Mouse (Mus musculus) stomach, embryonic 15.5 days (tissue): ENCODE measurements around the gene Gm7168. TPM values are rescaled to one million over a fixed set of nuclear protein-coding genes. Genes with fewer than 3 reads are reported as not detected.

Experiments
- polyA plus RNA-seq: library from polyadenylated mRNA; unstranded; fragments of >200 nt; fragmentation: Nextera tagmentation; extraction: Ambion mirVana; gene quantifications from 2 replicates; pipeline ENCODE4 v1.2.1, GENCODE M21; 2015

The Gm7168 gene
- polyA plus RNA-seq, 1 experiment from 2014 or later: not detected

Other genes starting within 250 kb of the Gm7168 start
- 95.9 and 107 TPM in 2 replicates for gene Afdn, start 187.8 kb upstream of the Gm7168 start, polyA plus RNA-seq
- gene Tcte2, start 186.5 kb upstream of the Gm7168 start, polyA plus RNA-seq: 7.0 and 7.4 TPM in 2 replicates
- gene Gm7356, start 55.3 kb downstream of the Gm7168 start, polyA plus RNA-seq: not detected in 2 replicates
- gene Gm7358, start 111.2 kb downstream of the Gm7168 start, polyA plus RNA-seq: not detected in 2 replicates